Mouse (Mus musculus) CH12.LX (cell line): ENCODE measurements around the gene Trim31.

ENCODE experiments used
- CTCF ChIP-seq, 2 experiments: IDR thresholded peaks in 1 of 2; conservative IDR thresholded peaks in 1 of 2; 2 replicates each; pipeline ENCODE4 v1.5.1; 2011 to 2012; ENCODE audit warnings: low read depth in 2 of 2, low read length in 2 of 2, improper control_type of control experiment in 1 of 2, inconsistent platforms in 1 of 2, mild to moderate bottlenecking in 1 of 2, moderate library complexity in 1 of 2
- E2F4 ChIP-seq: IDR thresholded peaks from 2 replicates; pipeline ENCODE4 v1.6.1; 2011; ENCODE audit warnings: low read depth, low read length, improper control_type of control experiment; ENCODE audit not compliant: insufficient replicate concordance
- ELF1 ChIP-seq: IDR thresholded peaks from 2 replicates; pipeline ENCODE4 v1.6.1; 2014; ENCODE audit warnings: low read depth, mild to moderate bottlenecking, inconsistent platforms, low read length, improper control_type of control experiment
- GABPA ChIP-seq: IDR thresholded peaks from 2 replicates; pipeline ENCODE4 v1.6.1; 2012; ENCODE audit warnings: low read depth, low read length, improper control_type of control experiment, inconsistent platforms; ENCODE audit not compliant: insufficient replicate concordance
- POLR2A ChIP-seq: IDR thresholded peaks from 2 replicates; pipeline ENCODE4 v1.6.1; 2011; ENCODE audit warnings: low read depth, mild to moderate bottlenecking, improper control_type of control experiment, low read length
- SMC3 ChIP-seq: IDR thresholded peaks from 2 replicates; pipeline ENCODE4 v1.6.1; 2011; ENCODE audit warnings: low read depth, low read length, improper control_type of control experiment
- TCF12 ChIP-seq: IDR thresholded peaks from 2 replicates; pipeline ENCODE4 v1.6.1; 2014; ENCODE audit warnings: low read depth, mild to moderate bottlenecking, inconsistent platforms, low read length, improper control_type of control experiment
- USF1 ChIP-seq: IDR thresholded peaks from 2 replicates; pipeline ENCODE4 v1.6.1; 2014; ENCODE audit warnings: low read depth, mild to moderate bottlenecking, inconsistent platforms, low read length, improper control_type of control experiment
- USF2 ChIP-seq: conservative IDR thresholded peaks from 2 replicates; pipeline ENCODE4 v1.6.1; 2011; ENCODE audit warnings: low read depth, low read length, improper control_type of control experiment

GRCm38 (mm10) chr17:36908235-36908634 is 10.3 kb downstream of the Trim31 start:
- TF ChIP-seq CTCF (conservative IDR thresholded peaks at IDR 0.05 in 1 of 2, IDR thresholded peaks at IDR 0.05 in 1 of 2; ENCODE audit: low read depth in 2 of 2, low read length in 2 of 2) (no peak), SMC3 (no peak), USF1 (no peak), E2F4 (no peak), TCF12 (no peak), USF2 (no peak), POLR2A (no peak), ELF1 (no peak), GABPA (no peak)
